Mouse (Mus musculus) gastrocnemius, postnatal 4 days (tissue): ENCODE data around the gene Klhl11. TPM values are rescaled to one million over a fixed set of nuclear protein-coding genes. Genes with fewer than 3 reads are reported as not detected.

ENCODE experiments used
- DNase-seq, 2 experiments: peaks; one replicate each; pipeline ENCODE4 v3.0.0; 2021 to 2022; ENCODE audit warnings: low spot score in 2 of 2, mixed read lengths in 2 of 2
- total RNA-seq, 2 experiments: library from RNA; stranded (reverse); gene quantifications; 2 replicates each; pipeline ENCODE4 v1.2.3; 2021

Gene Klhl11
- total RNA-seq, 2 experiments from 2014 or later, result 14.9 to 15.8 TPM

- DNase-seq, result no peak
Measured at GRCm38 (mm10) chr11:100471352-100472196, 967 bp downstream of the Klhl11 start.

GRCm38 (mm10) chr11:100465833-100466232 is 6.7 kb downstream of the Klhl11 start:
- no peak for DNase-seq

GRCm38 (mm10) chr11:100465229-100465792 is 7.2 kb downstream of the Klhl11 start:
- no peak for DNase-seq

GRCm38 (mm10) chr11:100462699-100463098 is 9.8 kb downstream of the Klhl11 start:
- no peak for DNase-seq

- no peak for DNase-seq
Measured at GRCm38 (mm10) chr11:100457711-100458110, 14.8 kb downstream of the Klhl11 start.

GRCm38 (mm10) chr11:100457247-100457646 is 15.3 kb downstream of the Klhl11 start:
- DNase-seq, result no peak

- DNase-seq, result no peak
Measured at GRCm38 (mm10) chr11:100442625-100443024, 29.9 kb downstream of the Klhl11 start.

GRCm38 (mm10) chr11:100441797-100442196 is 30.7 kb downstream of the Klhl11 start, which contains the start of the genes Nt5c3b and Klhl10:
Gene Nt5c3b, minus strand, starts transcription at chr11:100441808.
Gene Klhl10, plus strand, starts transcription at chr11:100441917.
- DNase-seq, result no peak

GRCm38 (mm10) chr11:100440691-100441522 is 31.6 kb downstream of the Klhl11 start:
- peak; percentile 74 to 86 for DNase-seq

- no peak for DNase-seq
Measured at GRCm38 (mm10) chr11:100437901-100438300, 34.6 kb downstream of the Klhl11 start.

GRCm38 (mm10) chr11:100435678-100436246 is 36.8 kb downstream of the Klhl11 start:
- DNase-seq, result no peak

GRCm38 (mm10) chr11:100432002-100432401 is 40.5 kb downstream of the Klhl11 start:
- DNase-seq, result no peak

- DNase-seq, result no peak
Measured at GRCm38 (mm10) chr11:100430052-100430451, 42.5 kb downstream of the Klhl11 start.

- DNase-seq, result no peak
Measured at GRCm38 (mm10) chr11:100428612-100429199, 43.8 kb downstream of the Klhl11 start.

- DNase-seq, result no peak
Measured at GRCm38 (mm10) chr11:100426820-100427219, 45.7 kb downstream of the Klhl11 start.

- DNase-seq, result peak in 1 of 2 experiments; percentile 73
Measured at GRCm38 (mm10) chr11:100425851-100426250, 46.7 kb downstream of the Klhl11 start.

- no peak for DNase-seq
Measured at GRCm38 (mm10) chr11:100423836-100424235, 48.7 kb downstream of the Klhl11 start.

GRCm38 (mm10) chr11:100421537-100421936 is 51.0 kb downstream of the Klhl11 start:
- DNase-seq, result no peak

- DNase-seq, result peak; percentile 62 to 82
Measured at GRCm38 (mm10) chr11:100414914-100415822, 57.4 kb downstream of the Klhl11 start, which contains the start of gene Fkbp10. Gene Fkbp10, plus strand, starts transcription at chr11:100415697.
